Mouse (Mus musculus) embryo, embryonic 11.5 days (tissue): Measurements from ENCODE around the gene Cacna1c.

Experiments used
- DNase-seq: peaks from one replicate; pipeline ENCODE4 v3.0.0-alpha.2; 2012; ENCODE audit warnings: low read depth, low spot score

The Cacna1c gene

GRCm38 (mm10) chr6:119057076-119057479 lies 139.1 kb downstream of the Cacna1c start:
- DNase-seq: no peak

- no peak for DNase-seq
These were observed 143.4 kb downstream of the Cacna1c start for GRCm38 (mm10) chr6:119052801-119053200.

- DNase-seq: no peak
These were observed 143.9 kb downstream of the Cacna1c start for GRCm38 (mm10) chr6:119052366-119052765.

GRCm38 (mm10) chr6:119051721-119052120 lies 144.5 kb downstream of the Cacna1c start:
- no peak for DNase-seq

- DNase-seq: no peak
These were observed 148.9 kb downstream of the Cacna1c start for GRCm38 (mm10) chr6:119047340-119047739.

GRCm38 (mm10) chr6:119045498-119045897 lies 150.7 kb downstream of the Cacna1c start:
- no peak for DNase-seq

GRCm38 (mm10) chr6:119044148-119044547 lies 152.1 kb downstream of the Cacna1c start:
- DNase-seq: no peak

- DNase-seq: no peak
These were observed 153.4 kb downstream of the Cacna1c start for GRCm38 (mm10) chr6:119042803-119043202.

GRCm38 (mm10) chr6:119040961-119041360 lies 155.3 kb downstream of the Cacna1c start:
- DNase-seq: no peak

GRCm38 (mm10) chr6:119039815-119040214 lies 156.4 kb downstream of the Cacna1c start:
- no peak for DNase-seq

GRCm38 (mm10) chr6:119039293-119039692 lies 156.9 kb downstream of the Cacna1c start:
- DNase-seq: no peak

- DNase-seq: no peak
These were observed 158.4 kb downstream of the Cacna1c start for GRCm38 (mm10) chr6:119037815-119038214.

GRCm38 (mm10) chr6:119037047-119037446 lies 159.2 kb downstream of the Cacna1c start:
- no peak for DNase-seq

- DNase-seq: no peak
These were observed 160.9 kb downstream of the Cacna1c start for GRCm38 (mm10) chr6:119035361-119035760.

- DNase-seq: no peak
These were observed 161.3 kb downstream of the Cacna1c start for GRCm38 (mm10) chr6:119034947-119035346.

- no peak for DNase-seq
These were observed 168.3 kb downstream of the Cacna1c start for GRCm38 (mm10) chr6:119027880-119028279.

- DNase-seq: no peak
These were observed 173.4 kb downstream of the Cacna1c start for GRCm38 (mm10) chr6:119022850-119023249.

GRCm38 (mm10) chr6:119021226-119021625 lies 175.0 kb downstream of the Cacna1c start:
- no peak for DNase-seq

- DNase-seq: no peak
These were observed 177.3 kb downstream of the Cacna1c start for GRCm38 (mm10) chr6:119018956-119019355.

- no peak for DNase-seq
These were observed 178.0 kb downstream of the Cacna1c start for GRCm38 (mm10) chr6:119018256-119018655.

- no peak for DNase-seq
These were observed 178.7 kb downstream of the Cacna1c start for GRCm38 (mm10) chr6:119017498-119017897.

- DNase-seq: no peak
These were observed 180.9 kb downstream of the Cacna1c start for GRCm38 (mm10) chr6:119015346-119015745.

- no peak for DNase-seq
These were observed 182.8 kb downstream of the Cacna1c start for GRCm38 (mm10) chr6:119013168-119014098.
